Mouse (Mus musculus): Measurements from ENCODE around the gene Elmo1. TPM values are rescaled to one million over a fixed set of nuclear protein-coding genes. Genes with fewer than 3 reads are reported as not detected.

The Elmo1 gene
- polyA plus RNA-seq, 1 experiment, result 16.1 TPM

- H3K27me3 ChIP-seq (ENCODE audit: control insufficient read depth, insufficient read depth, low read length, poor library complexity, severe bottlenecking), result no peaks in the 10 kb centered on the region
- no peak overlapping the region for H3K9ac ChIP-seq (ENCODE audit: low read depth, poor library complexity, severe bottlenecking)
- H3K9me3 ChIP-seq (replicated peaks; ENCODE audit: control insufficient read depth, insufficient read depth, low read length, poor library complexity, severe bottlenecking), result peaks cover 7% of the 10 kb centered on the region; the same call in 1 of the 2 replicates
- no peak overlapping the region for H3K27ac ChIP-seq (ENCODE audit: insufficient read depth, low read length)
- H3K4me1 ChIP-seq (ENCODE audit: control insufficient read depth, insufficient read depth, low read length), result no peaks in the 10 kb centered on the region
- no peak overlapping the region for H3K4me3 ChIP-seq (ENCODE audit: low read depth, low read length)
- H3K36me3 ChIP-seq (ENCODE audit: control insufficient read depth, insufficient read depth, low read length, poor library complexity, severe bottlenecking), result no peaks in the 10 kb centered on the region
- TF ChIP-seq POLR2A (IDR thresholded peaks at IDR 0.05; ENCODE audit: insufficient read depth, low read length) (no peak), EP300 (IDR thresholded peaks at IDR 0.05; ENCODE audit: insufficient read depth, low read depth, low read length) (no peak), CTCF (IDR thresholded peaks at IDR 0.05; ENCODE audit: low read depth, low read length) (no peak)
Measured at GRCm38 (mm10) chr13:20494047-20494739, 403.8 kb downstream of the Elmo1 start.

- H3K4me1 ChIP-seq (ENCODE audit: control insufficient read depth, insufficient read depth, low read length), result no peaks in the 10 kb centered on the region
- H3K27ac ChIP-seq (ENCODE audit: insufficient read depth, low read length), result no peak overlapping the region
- TF ChIP-seq POLR2A (IDR thresholded peaks at IDR 0.05; ENCODE audit: insufficient read depth, low read length), result no peak
- no peak for TF ChIP-seq EP300 (IDR thresholded peaks at IDR 0.05; ENCODE audit: insufficient read depth, low read depth, low read length)
- no peak for TF ChIP-seq CTCF (IDR thresholded peaks at IDR 0.05; ENCODE audit: low read depth, low read length)
- H3K9ac ChIP-seq (ENCODE audit: low read depth, poor library complexity, severe bottlenecking), result no peak overlapping the region
- no peak overlapping the region for H3K4me3 ChIP-seq (ENCODE audit: low read depth, low read length)
- no peaks in the 10 kb centered on the region for H3K27me3 ChIP-seq (ENCODE audit: control insufficient read depth, insufficient read depth, low read length, poor library complexity, severe bottlenecking)
- H3K9me3 ChIP-seq (replicated peaks; ENCODE audit: control insufficient read depth, insufficient read depth, low read length, poor library complexity, severe bottlenecking), result no peaks in the 10 kb centered on the region
- no peaks in the 10 kb centered on the region for H3K36me3 ChIP-seq (ENCODE audit: control insufficient read depth, insufficient read depth, low read length, poor library complexity, severe bottlenecking)
Measured at GRCm38 (mm10) chr13:20501923-20502322, 411.5 kb downstream of the Elmo1 start.

GRCm38 (mm10) chr13:20503371-20503770 lies 413.0 kb downstream of the Elmo1 start:
- no peaks in the 10 kb centered on the region for H3K4me1 ChIP-seq (ENCODE audit: control insufficient read depth, insufficient read depth, low read length)
- no peaks in the 10 kb centered on the region for H3K9me3 ChIP-seq (replicated peaks; ENCODE audit: control insufficient read depth, insufficient read depth, low read length, poor library complexity, severe bottlenecking)
- no peaks in the 10 kb centered on the region for H3K36me3 ChIP-seq (ENCODE audit: control insufficient read depth, insufficient read depth, low read length, poor library complexity, severe bottlenecking)
- no peak overlapping the region for H3K4me3 ChIP-seq (ENCODE audit: low read depth, low read length)
- H3K27ac ChIP-seq (ENCODE audit: insufficient read depth, low read length), result no peak overlapping the region
- no peak for TF ChIP-seq CTCF (IDR thresholded peaks at IDR 0.05; ENCODE audit: low read depth, low read length)
- TF ChIP-seq EP300 (IDR thresholded peaks at IDR 0.05; ENCODE audit: insufficient read depth, low read depth, low read length), result no peak
- no peak for TF ChIP-seq POLR2A (IDR thresholded peaks at IDR 0.05; ENCODE audit: insufficient read depth, low read length)
- no peaks in the 10 kb centered on the region for H3K27me3 ChIP-seq (ENCODE audit: control insufficient read depth, insufficient read depth, low read length, poor library complexity, severe bottlenecking)
- H3K9ac ChIP-seq (ENCODE audit: low read depth, poor library complexity, severe bottlenecking), result no peak overlapping the region

GRCm38 (mm10) chr13:20507381-20508129 lies 417.2 kb downstream of the Elmo1 start:
- Histone ChIP-seq H3K9me3 (replicated peaks; ENCODE audit: control insufficient read depth, insufficient read depth, low read length, poor library complexity, severe bottlenecking) (no peaks in the 10 kb centered on the region), H3K27ac (ENCODE audit: insufficient read depth, low read length) (no peak overlapping the region), H3K27me3 (ENCODE audit: control insufficient read depth, insufficient read depth, low read length, poor library complexity, severe bottlenecking) (no peaks in the 10 kb centered on the region), H3K4me3 (ENCODE audit: low read depth, low read length) (no peak overlapping the region), H3K4me1 (ENCODE audit: control insufficient read depth, insufficient read depth, low read length) (no peaks in the 10 kb centered on the region), H3K9ac (ENCODE audit: low read depth, poor library complexity, severe bottlenecking) (no peak overlapping the region), H3K36me3 (ENCODE audit: control insufficient read depth, insufficient read depth, low read length, poor library complexity, severe bottlenecking) (no peaks in the 10 kb centered on the region)
- no peak for TF ChIP-seq EP300 (IDR thresholded peaks at IDR 0.05; ENCODE audit: insufficient read depth, low read depth, low read length)
- no peak for TF ChIP-seq POLR2A (IDR thresholded peaks at IDR 0.05; ENCODE audit: insufficient read depth, low read length)
- no peak for TF ChIP-seq CTCF (IDR thresholded peaks at IDR 0.05; ENCODE audit: low read depth, low read length)

GRCm38 (mm10) chr13:20511026-20511425 lies 420.6 kb downstream of the Elmo1 start:
- H3K27ac ChIP-seq (ENCODE audit: insufficient read depth, low read length), result no peak overlapping the region
- TF ChIP-seq EP300 (IDR thresholded peaks at IDR 0.05; ENCODE audit: insufficient read depth, low read depth, low read length), result no peak
- no peak for TF ChIP-seq POLR2A (IDR thresholded peaks at IDR 0.05; ENCODE audit: insufficient read depth, low read length)
- no peak for TF ChIP-seq CTCF (IDR thresholded peaks at IDR 0.05; ENCODE audit: low read depth, low read length)
- no peak overlapping the region for H3K4me3 ChIP-seq (ENCODE audit: low read depth, low read length)
- no peaks in the 10 kb centered on the region for H3K4me1 ChIP-seq (ENCODE audit: control insufficient read depth, insufficient read depth, low read length)
- H3K27me3 ChIP-seq (ENCODE audit: control insufficient read depth, insufficient read depth, low read length, poor library complexity, severe bottlenecking), result no peaks in the 10 kb centered on the region
- H3K36me3 ChIP-seq (ENCODE audit: control insufficient read depth, insufficient read depth, low read length, poor library complexity, severe bottlenecking), result no peaks in the 10 kb centered on the region
- no peaks in the 10 kb centered on the region for H3K9me3 ChIP-seq (replicated peaks; ENCODE audit: control insufficient read depth, insufficient read depth, low read length, poor library complexity, severe bottlenecking)
- H3K9ac ChIP-seq (ENCODE audit: low read depth, poor library complexity, severe bottlenecking), result no peak overlapping the region

All from ES-Bruce4 (cell line).